Mouse (Mus musculus) lung, postnatal 25 days (tissue): ENCODE measurements around the gene Cemip.
"Not testable (repeated sequence)": the region's sequence is repeated elsewhere in the genome, so short reads cannot be mapped to it uniquely, and the experiment has no call there.

ENCODE experiments used
- DNase-seq: peaks from one replicate; pipeline ENCODE4 v3.0.0; 2022; ENCODE audit warnings: low spot score

The Cemip gene

GRCm38 (mm10) chr7:84086039-84086829 lies at the start of gene Cemip:
TSS of gene Cemip (minus strand) at chr7:84086502.
- peak; percentile 77 for DNase-seq

DNA sequence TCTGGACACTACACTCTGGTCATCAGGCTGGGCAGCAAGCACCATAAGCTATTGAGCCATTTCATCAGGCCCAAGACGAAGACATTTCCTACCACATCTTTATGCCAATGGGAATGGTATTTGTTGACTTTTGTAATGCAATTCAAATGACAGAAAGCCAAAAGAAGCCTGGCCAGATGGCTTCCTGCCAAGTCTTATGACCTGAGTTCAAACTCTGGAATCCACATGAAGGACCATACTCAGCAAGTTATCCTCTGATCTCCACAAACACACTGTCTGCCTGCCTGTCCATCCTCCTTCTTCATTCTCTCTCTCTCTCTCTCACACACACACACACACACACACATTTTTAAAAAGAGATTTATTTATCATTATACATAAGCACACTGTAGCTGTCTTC lies 46.4 kb upstream of the Cemip start:
- peak; percentile 73 for DNase-seq

- DNase-seq: no peak
Observed at GRCm38 (mm10) chr7:84131736-84132135, 45.4 kb upstream of the Cemip start.

DNA sequence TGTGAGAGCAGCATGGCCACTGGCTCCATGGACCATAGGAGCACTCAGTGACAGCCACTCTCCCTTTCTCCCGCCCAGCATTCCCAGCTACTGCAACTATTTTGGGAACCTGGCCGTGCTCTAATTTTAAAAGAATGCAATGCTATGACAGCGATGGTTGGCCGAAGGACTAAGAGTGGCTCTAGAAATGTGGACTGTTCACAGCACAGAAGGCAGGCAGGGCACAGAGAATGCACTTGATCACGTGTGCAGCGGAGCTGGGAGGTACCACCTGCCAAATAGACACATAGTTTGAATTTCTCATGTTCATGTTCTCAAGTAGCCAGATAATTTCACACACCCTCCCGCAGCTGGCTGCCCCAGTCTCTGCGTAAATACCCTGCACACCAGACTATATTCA lies 42.4 kb upstream of the Cemip start:
- DNase-seq: peak; percentile 71

- DNase-seq: no peak
Observed at GRCm38 (mm10) chr7:84125730-84126129, 39.4 kb upstream of the Cemip start.

GRCm38 (mm10) chr7:84123651-84124050 lies 37.3 kb upstream of the Cemip start:
- not testable (repeated sequence) for DNase-seq

- DNase-seq: no peak
Observed at GRCm38 (mm10) chr7:84121778-84122177, 35.5 kb upstream of the Cemip start.

- no peak for DNase-seq
Observed at GRCm38 (mm10) chr7:84120142-84120760, 33.9 kb upstream of the Cemip start.

GRCm38 (mm10) chr7:84119216-84120105 lies 33.2 kb upstream of the Cemip start:
- no peak for DNase-seq

- no peak for DNase-seq
Observed at GRCm38 (mm10) chr7:84117543-84118122, 31.3 kb upstream of the Cemip start.

GRCm38 (mm10) chr7:84116621-84117542 lies 30.6 kb upstream of the Cemip start:
- no peak for DNase-seq

GRCm38 (mm10) chr7:84115385-84115784 lies 29.1 kb upstream of the Cemip start:
- DNase-seq: no peak

- DNase-seq: no peak
Observed at GRCm38 (mm10) chr7:84114775-84115174, 28.5 kb upstream of the Cemip start.

DNA sequence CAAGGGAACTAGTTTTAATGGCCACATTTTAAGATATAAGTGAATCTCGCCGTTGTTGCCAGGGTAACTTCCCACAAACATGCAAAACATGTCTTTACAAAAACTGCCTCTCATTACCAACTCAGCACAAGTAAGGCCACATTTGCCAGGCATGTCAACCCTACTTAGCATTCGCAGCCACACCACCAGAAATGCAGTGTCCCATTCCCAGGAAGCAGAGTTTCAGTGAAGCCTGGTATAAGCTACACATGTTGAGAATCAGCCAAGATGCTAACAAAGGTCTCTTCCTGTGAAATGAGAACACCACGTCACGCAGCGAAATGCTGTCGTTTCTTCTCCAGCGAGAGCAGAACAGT lies 26.7 kb upstream of the Cemip start:
- DNase-seq: no peak

DNA sequence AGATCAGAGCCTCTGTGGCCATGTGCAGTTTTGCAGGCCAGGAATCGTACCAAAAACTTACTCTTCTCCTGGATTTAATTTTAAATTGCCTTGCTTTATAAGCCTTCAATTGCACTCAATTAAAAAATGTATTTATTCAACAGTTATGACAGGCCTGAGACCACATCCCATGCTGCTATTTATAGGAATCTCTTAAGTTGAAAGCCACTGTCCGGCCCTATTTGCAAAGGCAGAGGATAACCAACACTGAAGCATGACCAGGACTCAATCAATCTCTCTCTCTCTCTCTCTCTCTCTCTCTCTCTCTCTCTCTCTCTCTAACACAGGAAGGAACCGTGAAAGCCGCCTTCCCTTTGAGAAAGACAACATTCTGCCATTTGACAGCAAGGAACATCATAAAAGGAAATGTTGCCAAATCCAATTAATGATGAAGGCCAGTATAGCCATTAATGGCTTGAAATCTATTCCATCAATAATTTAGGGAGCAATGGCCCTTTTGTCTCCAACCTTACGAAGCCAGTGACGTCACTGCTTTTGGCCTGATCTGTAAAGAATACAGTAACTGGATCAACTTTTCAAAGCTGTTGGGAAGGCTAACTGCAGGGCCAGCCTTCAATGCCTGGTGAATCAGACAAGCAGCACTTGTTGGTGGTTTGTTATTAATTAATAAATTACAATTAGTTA lies 26.2 kb upstream of the Cemip start:
- no peak for DNase-seq

DNA sequence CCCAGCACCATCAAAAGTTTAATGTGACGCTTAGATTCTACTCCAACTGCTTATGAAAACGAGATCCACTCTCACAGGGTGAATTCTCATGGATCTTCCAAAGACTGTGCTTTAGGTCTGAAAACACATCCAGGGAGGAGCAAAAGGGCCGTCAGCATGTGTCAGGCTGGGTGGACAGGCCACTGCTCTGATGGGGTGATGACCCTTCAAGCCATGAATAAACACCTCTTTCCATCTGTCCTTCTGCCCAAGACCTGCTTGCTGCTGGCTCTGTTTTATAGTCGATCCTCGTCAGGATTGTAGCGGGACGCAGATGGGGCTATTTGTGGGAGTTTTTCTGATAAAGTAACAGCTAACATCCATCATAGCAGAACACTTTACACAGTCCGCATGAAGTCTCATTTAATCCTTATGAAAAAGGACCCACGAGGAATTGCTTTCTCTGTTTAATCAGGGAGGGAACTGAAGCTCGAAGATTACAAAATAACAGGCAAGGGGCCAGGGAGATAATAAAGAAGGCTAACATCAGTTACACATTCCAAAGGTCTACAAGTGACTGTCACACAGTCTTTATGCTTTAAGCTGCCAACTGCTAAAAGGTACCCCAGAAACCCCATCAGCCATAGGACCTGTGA lies 25.5 kb upstream of the Cemip start:
- DNase-seq: no peak

- no peak for DNase-seq
Observed at GRCm38 (mm10) chr7:84106942-84107341, 20.6 kb upstream of the Cemip start.

GRCm38 (mm10) chr7:84102589-84102988 lies 16.3 kb upstream of the Cemip start:
- no peak for DNase-seq

DNA sequence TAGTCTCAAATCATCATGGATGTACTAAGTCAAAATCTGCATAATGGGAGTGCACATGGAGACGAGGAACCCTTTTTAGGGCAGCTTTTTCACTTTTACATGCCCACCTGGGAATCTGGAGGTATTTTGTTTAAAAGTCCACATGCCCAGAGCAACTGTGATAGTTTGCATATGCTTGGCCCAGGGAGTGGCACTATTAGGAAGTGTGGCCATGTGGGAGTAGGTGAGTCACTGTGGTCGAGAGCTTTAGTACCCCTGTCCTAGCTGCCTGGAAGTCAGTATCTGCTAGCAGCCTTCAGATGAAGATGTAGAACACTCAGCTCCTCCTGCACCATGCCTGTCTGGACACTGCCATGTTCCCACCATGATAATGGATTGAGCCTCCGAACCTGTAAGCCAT lies 14.4 kb upstream of the Cemip start:
- no peak for DNase-seq

DNA sequence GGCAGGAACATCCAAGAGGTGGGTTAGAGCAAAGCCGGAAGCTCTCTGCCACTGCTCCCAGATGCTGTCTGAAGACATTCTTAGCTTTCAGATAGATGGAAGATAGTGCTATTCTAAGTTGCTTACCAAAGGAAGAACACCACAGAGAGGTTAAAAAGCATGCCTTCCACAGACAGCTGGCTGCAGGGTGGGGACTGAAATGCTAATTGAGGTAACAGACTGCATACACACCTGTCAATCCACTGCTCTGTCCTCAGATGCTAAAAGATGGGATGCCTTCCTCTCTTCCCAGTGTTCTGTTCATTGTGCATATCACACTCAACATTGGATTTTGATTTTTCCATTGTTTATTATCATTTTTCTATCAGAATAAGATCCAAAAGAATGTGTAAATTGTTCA lies 11.8 kb upstream of the Cemip start:
- DNase-seq: no peak
